Mouse (Mus musculus): ENCODE data around the gene Slc25a51. TPM values are rescaled to one million over a fixed set of nuclear protein-coding genes. Genes with fewer than 3 reads are reported as not detected.

The Slc25a51 gene
- polyA plus RNA-seq, 3 experiments from 2014 or later = 38.6 to 60.9 (median 50.1) TPM

DNA sequence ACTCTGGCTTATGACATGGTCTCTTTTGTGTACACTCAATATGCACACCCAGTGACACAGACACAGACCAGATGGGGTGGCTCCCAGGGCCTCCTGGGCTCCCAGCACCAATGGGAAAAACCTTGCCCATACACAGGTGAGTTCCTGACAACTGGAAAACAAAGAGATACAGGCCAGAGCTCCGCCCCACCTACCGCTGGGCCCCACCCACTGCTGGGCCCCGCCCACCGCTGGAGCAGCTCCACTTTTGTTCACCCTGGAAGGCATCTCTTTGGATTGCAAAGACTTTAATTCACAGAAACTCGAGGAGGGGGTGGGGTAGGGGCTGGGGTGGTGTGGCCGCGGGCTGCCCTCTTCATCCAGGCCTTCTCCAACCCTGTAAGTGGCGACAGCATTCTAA lies 14.8 kb upstream of the Slc25a51 start:
- ATAC-seq = no peak

DNA sequence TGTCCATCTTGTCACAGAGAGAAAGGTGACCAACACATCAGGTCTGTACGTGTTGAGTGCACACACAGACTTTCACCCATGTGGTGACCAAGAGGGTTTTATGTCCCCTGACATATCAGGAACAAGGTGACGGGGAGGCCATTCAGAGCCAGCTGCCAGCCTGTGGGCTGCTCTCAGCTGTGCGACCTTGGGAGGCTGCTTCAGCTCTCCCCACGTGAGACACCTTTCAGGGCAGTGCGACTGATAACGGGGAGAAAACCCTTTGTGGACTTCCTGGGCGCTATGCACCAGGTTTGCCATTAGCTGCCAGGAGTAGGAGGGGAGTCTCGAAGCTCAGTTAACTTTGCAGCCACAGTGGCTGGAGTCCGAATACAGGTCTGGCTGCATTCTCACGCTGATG lies 14.1 kb upstream of the Slc25a51 start:
- ATAC-seq = no peak

DNA sequence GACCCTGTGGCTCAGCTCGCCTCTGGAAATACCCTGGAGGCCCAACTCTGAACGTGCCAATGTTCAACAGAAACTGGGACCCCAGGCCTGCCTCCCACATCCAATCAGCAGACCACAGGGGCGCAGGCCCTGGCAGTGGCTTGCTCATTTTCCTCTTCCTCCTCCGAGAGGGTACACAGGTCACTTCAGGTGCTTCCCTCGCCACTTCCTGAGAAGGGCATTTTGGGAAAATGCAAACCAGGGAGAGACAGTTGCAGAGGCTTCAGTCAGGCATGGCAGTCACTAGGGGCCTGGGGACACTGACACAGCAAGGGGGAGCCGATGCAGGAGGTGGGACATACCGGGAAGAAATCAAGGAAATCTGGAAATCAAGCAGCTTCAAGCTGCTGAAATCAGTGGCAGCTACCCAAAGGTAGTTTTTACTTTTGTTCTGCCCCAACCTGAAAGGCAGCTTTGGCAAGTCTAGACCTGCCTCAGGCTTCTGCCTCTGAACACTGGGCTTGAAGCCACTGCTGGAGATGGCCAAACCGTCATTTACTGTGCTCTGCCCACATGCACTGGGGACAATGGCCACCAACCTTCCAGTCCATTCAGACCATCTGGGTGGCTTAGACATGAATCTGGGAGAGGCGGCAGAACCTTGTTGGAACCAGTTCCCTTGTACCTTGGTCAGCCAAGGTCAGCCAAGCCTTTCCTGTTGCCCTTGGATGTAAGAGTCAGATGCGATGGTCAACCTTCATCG lies 13.1 kb upstream of the Slc25a51 start:
- no peak for ATAC-seq

DNA sequence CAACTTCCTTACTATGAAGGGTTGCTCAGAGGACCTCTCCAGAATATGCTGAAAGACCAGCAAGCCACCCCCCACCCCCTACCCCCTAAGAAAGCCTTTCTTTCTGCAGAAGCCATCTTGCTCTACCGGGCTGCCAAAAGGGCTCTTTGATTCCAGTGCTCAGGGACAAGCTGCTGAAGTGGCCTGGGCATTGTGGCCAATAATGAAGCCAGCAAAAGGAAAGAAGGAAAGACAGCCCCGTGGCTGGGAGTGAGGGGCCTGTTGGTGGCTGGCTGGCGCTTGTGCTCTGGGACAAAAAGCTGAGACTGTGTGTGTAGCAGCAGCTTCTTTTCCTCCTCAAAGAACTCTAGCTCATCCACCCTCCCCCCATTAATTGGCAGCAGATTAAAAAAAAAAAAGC lies 12.2 kb upstream of the Slc25a51 start:
- ATAC-seq = no peak

DNA sequence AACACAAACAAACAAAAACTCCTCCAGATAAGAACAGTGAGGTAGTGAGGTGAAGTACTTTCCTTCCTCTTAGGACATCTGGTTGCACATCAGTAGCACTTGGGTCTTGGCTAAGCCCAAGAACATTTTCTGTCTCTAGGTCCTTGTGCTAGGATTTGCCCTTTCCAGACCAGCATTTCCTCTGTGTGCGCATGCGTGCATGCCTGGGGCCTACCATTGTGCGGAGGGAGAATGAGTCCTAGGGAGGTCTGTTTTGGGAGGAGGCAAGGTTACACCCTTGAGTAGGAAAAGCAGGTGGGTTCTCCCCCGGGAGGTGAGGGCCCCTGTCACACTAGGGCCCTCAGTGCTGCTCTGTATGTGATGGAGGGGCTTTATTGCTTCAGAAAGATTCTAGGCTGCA lies 10.5 kb upstream of the Slc25a51 start:
- no peak for ATAC-seq

DNA sequence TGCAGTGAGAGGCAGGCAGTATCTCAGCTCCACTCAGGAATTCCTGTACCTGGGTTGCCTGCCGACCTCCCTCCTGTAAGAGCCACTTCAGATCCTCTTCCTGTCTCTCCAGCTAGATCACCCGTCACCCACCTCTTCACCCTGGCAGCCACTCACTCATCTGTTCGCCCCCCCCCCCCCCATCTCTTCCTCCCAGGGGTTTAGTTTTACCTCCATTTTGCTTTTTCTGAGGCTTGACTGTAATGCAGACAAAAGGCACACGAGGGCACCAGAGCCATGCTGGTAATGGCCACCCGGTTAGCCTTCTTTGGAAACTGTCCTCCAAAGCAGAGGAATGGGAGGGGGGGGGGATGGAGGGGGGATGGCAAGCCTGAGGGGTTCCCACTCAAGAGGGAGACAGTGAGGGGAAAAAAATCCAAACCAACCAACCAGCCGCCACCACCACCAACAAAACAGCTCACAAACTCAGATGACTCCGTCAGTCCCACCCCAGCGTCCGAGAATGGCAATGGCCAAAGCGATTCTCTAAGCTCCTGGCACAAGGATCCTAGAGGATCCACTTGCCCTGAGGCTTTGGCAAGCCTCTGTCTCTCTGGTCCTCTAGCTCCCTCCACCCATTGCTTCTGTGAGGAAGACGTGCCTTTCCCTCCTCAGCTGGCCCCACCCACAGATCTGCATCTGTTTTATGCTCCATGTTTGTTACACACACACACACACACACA lies 9.8 kb upstream of the Slc25a51 start:
- peak; percentile 90 for ATAC-seq

DNA sequence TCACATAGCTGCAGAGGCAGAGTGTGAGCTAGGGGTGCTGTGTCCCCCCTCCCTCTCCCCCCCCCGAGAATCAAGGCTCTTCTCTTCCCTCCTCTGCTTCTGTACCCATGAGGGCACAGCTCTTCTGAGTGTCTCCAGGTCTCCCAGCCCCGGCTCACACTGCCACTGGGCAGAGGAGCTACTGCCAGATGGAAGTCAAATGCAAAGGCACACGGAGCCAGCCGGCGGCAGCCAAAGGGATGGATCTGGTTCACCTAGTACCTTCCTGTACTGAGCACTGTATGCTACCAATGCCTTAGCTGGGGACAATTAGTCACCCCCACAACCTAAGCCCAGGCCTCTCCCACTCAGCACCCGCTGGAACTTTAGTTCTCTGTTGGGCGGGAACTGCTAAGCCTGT lies 7.7 kb upstream of the Slc25a51 start:
- ATAC-seq = no peak

DNA sequence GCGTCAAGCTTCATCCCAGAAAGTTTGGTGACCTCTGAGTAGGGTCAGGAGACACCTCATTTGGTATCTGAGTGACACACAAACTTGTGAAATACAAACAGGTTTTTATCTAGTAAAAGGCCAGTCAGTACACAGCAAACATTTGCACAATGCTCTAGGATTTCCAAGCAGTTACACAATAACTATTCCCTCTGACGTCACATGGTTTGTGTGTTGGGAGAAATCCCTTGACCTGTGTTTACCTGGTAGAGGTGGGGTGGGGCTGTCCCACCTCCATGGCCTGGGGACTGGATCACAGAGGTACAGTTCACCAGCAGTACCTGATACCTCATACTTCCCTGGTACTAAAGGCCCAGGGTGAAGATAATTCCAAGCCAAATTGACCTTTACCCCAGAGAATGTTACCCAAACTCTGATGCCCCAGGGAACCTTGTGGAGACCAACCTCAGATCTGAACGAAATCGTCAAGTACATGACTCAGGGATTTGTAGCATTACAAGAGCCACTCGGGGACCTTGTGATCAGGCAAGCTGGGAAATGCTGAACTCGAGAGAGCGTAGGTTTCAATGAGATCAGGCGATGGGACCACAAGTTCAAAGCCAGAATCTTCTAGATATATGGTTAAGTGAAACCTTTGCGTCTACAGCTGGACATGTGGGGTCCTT lies 5.2 kb upstream of the Slc25a51 start:
- no peak for ATAC-seq

DNA sequence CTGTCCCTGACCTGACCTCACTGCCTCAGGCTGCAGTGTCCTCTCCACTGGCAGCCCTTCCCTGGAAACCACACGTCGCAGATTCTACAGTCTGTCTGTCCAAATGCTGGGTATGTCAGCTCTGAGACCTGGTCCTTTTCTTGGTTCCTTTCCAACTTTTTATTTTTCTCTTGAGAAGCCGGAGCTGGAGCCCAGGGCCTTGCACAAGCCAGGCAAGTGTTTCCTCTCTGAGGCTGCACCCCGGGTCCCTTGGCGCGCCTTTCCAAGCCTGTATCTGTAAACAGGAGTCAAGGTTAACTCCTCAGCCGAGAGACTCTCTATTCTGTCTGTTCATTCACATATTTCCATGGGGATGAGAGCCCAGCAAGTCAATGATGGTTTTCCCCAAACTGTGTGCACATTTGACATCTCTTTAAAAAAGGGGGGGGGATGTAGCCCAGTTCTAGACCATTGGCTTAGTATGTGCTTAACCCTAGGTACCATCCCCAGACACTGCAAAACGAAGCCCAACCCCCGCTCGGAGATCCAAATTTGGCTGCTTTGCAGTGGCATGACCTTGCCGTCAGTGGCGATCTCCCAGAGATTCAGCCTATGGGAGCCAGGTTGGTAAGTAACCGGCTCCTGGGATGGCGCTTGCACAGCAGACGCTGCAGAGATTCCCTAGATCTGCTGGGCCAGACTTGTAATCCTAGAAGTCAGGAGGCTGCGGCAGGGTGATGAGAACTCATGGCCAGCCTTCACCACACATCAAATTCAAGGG lies 4.0 kb upstream of the Slc25a51 start:
- no peak for ATAC-seq

DNA sequence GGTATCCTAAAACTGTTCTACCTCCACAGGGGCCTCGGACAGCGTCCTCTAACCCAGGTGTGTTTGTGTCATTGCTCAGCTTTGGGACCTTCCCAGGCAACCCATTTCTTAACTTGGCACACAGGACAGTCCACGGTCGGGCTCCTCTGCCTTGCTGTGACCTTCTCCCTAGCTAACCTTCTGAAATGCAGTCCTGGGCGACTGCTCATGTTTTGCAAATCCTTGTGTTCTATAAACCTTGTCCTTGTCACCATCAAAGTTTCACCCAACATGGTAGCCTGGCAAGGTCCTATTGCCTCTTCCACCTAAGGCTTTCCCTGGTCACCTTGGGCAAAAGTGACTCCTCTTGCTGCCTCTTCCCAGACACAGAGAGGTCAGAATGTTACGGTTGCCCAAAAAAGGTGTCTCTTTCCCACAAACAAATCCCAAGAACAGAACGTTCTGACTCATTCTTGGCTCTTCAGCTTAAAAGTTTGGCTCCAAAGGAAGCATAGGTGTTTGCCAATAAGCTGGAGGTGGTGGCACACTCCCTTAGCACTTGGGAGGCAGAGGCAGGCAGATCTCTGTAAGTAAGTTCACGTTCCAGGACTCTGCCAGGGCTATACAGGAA lies 2.7 kb upstream of the Slc25a51 start:
- no peak for ATAC-seq

DNA sequence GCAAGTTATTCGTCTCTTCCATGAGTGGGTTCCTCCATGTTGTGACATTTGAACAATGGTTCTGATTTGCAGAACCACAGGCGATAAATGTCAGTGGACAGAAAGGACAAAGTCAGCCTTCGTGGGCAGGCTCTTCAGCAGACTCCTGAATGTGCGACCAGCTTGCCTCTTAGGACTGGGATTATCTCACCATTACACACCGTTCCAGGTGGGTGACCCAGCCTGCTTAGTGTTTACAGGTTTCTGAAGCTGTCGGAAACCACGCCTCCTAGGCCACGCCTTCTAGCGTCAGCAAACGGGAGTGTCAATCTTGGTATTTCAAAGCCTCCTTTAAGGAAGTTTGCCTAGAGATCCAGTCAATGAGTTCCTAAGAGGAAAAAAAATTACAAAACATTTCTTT lies 704 bp upstream of the Slc25a51 start:
- ATAC-seq = peak; percentile 66

DNA sequence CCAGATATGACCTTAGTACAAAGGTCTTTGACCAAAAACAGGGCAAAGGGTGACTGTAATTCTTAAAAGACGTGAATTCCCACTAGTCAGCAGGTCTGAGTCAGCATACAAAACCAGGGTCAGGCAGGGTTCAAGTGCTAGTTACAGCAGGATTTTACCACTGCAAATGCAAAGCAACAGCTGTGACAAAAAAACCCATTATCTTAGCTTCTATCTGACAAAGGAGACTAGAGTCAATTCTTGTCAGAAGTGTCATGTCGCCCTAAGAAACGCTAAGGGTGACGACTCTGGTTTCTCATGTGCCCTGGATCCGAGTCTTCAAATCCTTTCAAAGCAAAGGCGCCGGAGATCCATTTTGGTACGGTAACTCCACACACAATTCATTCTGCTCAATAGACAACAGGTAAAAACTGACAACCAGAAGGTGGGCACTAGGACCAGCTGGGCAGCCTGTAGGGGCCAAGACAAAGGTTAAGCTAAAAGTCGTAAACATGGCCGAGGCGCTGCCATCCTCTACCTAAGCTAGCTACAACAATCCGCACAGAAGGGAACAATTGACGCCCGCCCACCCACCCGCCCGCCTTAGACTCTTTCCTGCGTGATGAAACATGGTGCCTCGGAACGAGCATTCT lies 747 bp downstream of the Slc25a51 start:
- ATAC-seq = peak; percentile 2

DNA sequence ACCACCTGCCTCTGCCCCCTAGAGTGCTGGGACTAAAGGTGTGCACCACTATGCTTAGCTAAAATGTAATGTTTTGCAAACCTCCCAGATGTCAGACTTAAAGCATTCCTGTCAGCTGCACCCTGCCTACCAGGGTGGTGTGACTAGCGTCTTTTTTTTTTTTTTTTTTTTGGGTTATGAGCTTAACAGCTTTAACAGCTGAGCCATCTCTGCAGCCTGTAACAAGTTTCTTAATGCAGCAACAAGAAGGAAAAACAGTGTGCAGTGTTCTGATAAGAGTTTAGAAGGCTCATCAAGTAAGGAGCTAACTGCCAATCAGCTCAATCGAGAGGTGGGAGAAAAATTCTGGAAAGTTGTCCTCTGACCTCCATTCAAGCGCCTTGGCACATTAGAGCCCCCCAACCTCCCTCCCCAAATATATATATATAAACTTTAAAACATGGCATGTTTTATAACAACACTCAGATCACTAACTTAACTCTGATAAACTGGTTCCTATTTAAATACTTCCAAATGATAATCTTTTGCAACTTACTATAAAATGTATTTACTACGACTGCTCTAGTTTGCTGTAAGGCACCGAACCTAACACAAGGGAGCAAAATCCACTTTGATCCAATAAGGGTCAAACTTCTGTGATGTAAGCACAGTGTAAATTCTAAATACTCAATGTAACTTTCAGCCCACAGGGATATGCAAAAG lies 1.4 kb downstream of the Slc25a51 start:
- no peak for ATAC-seq

DNA sequence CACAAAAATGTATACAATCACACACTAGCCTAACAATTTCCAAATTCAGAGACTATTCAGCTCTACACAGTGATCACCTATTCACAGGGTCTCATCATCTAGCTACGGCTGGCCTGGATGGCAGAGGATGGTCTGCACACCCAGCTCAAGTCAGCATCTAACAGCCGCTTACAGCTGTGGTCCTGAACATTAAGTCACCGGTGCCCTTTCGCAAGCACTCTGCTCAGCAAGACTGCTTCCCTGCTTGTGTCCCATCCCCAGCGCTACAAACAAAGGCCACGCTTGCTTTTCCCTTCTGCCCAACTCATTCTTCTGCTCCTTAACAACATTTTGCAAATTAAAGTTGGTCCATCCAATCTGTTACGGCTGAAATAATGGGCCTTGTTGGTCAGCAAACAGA lies 2.2 kb downstream of the Slc25a51 start:
- ATAC-seq = no peak

DNA sequence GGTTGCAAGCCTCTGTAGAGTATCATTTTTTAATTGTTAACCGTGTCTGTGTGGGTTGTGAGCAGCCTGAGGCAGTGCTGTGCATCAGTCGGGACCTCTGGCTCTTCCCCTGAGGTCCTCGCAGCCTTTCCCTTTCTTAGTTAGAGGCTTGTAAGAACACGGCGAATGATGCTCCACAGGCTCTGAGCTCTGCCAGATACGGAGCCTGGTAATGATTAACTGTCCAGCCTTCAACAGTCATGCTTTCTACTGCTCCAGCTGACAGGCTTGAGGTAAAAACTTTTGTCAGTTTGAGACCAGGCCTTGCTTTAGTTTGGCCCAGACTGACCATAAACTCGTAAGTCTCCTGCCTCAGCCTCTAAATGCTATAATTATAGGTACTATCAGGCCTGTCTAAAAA lies 3.3 kb downstream of the Slc25a51 start:
- no peak for ATAC-seq

DNA sequence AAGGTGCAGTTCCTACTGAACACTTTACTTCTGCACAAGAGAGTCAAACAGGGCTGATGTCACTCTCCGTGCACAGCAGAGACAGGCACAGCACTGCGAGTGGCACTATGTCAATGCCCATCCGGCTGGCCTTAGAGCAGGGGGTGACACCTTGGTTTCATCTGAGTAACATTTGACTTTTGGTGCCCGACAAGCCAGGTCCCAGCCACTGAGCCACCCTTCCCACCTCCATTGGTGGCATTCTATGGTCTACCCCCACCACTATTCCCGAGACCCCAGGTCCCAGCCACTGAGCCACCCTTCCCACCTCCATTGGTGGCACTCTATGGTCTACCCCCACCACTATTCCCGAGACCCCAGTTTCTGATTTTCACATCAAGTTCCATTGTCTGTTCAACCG lies 4.5 kb downstream of the Slc25a51 start:
- ATAC-seq = no peak

DNA sequence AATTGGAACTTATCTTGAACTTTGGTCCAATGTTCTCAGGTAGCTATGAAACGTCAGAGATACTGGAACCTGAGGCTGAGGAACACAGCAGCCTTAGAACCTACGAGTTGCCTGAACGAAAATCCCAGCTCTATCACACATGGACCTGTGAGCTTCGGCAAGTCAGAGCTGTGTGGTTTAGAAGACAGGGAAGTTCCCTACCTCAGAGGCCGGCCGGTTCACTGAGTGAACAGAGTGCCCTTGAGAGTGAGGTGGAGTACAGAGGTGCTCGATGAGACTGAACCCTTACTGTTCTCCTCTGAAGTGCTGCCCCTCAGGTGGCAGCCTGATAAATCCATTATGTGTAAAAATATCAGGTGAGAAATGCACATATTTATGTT lies 5.1 kb downstream of the Slc25a51 start:
- no peak for ATAC-seq

DNA sequence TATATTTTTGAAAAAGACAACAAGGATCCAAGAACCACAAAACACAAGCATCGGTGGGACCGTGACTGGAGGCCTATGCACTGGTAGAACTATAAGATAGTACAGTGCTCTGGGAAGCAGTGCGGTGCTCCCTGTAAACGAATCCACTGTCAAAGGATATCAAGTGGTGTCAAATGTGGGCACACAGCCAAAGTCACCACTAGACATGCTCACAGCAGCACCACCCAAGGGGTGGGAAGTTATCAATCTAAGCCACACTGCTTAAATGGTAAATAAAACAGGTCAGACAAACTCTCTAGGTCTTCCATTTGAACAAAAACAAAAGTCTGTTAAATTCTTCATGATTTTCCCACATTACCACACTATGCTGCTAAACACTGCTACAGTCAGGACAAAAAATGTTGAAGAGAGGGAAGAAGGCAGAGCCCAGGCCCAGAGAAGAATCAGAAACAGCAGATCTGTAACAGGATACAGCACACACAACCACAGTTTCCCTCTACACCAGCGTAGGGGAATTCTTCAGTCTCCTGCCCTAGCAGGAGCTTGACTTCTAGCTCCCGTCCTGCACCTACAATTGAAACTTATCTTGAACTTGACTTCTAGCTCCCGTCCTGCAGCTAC lies 5.6 kb downstream of the Slc25a51 start:
- peak; percentile 49 for ATAC-seq

DNA sequence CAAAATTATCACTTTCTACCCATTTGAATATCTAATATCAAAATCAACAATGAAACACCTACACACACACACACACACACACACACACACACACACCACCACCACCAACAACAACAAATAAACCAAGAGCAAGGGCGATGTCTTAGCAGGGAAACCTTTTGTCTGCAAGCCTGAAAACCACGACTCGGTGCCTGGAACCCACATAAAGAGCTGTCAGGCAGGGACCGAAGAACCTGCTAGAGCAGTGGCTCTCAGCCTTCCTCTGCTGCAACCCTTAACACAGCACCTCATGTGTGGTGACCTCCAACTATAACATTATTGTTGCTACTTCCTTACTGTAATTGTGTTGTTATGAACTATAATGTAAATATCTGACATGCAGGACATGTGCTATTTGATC lies 6.3 kb downstream of the Slc25a51 start:
- no peak for ATAC-seq

DNA sequence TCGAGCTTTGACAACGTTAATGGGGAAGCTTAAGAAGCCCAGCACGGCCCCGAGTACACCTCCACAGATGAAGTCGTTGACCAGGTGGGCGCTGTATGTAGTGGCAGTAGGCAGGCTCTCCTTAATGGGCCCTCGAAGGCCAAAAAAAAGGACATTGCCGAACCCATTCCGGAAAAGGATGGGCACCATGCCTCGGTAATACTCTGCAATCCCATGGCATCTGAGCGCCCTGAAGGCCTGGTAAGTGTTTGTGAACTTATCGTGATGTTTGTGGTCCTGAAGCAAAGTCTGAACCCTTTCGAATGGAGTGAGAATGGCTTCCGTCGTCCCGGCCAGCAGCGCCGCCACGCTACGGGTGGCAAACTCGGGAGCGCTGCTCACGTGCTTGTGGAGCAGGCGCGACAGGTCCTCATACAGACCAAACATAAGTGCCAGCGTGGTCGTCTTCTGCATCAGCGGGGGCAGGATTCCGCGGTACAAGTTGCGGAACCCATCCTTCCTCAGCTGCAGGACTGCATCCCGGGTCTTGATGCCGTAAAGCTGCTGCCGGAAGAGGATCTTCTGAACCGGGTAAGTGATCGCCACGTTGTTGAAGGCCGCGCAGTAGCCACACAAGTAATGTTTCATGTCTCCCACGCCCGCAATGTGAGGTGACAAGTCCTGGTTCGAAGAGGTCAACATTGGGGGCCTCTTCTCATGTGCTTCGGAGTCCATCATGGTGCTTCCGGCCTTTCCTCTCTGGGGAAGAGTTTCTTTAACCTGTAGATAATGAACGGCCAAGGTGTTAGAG lies 8.9 kb downstream of the Slc25a51 start:
- no peak for ATAC-seq

Data from inflammation-experienced regulatory T-cells, adult 6 months (primary cell).